Mouse (Mus musculus) cerebellum, postnatal 10 days (tissue): ENCODE data around the gene Ampd1.
"Not testable (repeated sequence)": the region's sequence is repeated elsewhere in the genome, so short reads cannot be mapped to it uniquely, and the experiment has no call there.

Source experiments
- DNase-seq, 2 experiments: peaks; one replicate each; pipeline ENCODE4 v3.0.0; 2021; ENCODE audit warnings: mixed read lengths in 2 of 2

Ampd1 gene

DNA sequence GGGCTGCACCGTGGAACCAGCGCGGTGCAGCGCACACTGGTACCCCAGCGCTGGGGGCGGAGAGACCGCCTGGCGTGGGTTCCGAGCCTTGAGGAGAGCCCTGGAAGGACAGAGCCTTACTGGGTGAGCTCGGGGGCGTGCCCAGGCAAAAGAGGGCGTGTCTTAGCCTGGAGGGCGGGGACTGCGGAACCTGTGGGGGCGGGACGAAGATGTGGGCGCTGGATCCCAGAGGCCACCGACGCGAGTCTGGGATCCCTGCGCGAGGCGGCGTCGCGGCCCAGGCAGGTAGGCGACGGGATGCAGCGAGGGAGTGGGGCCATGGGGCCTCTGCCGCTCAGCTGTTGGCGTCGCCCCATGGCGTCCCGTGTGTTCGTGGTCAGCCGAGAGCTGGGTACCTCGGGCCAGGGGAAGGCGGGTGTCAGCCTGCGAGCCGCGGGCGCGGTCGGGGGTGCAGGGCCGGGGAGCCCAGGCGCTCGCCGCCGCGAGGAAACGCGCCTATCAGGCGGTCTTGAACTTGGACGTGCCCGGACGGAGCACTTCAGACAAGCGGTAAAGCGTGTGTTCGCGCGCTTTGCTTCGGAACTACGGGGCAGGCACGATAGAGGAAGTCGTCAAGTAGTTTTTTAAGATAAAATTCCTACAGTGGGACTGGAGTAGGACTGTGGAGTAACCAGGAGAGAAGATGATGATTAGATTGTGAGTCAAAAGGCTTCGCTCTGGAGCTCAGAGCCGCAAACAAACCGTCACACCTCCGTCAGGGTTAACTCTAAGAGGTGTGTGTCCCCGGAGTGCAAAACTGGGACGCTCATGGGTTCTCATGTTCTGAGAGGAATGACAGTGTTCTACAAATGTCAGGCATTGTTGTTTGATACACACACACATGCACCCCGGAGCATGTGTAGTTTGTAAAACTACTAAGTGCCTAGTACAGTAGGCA, 28.9 kb downstream of the Ampd1 start, which contains the start of gene Dennd2c:
Gene Dennd2c (plus strand): TSS at position 151 of the 937 bp plus-strand sequence.
- peak; percentile 83 to 88 for DNase-seq

DNA sequence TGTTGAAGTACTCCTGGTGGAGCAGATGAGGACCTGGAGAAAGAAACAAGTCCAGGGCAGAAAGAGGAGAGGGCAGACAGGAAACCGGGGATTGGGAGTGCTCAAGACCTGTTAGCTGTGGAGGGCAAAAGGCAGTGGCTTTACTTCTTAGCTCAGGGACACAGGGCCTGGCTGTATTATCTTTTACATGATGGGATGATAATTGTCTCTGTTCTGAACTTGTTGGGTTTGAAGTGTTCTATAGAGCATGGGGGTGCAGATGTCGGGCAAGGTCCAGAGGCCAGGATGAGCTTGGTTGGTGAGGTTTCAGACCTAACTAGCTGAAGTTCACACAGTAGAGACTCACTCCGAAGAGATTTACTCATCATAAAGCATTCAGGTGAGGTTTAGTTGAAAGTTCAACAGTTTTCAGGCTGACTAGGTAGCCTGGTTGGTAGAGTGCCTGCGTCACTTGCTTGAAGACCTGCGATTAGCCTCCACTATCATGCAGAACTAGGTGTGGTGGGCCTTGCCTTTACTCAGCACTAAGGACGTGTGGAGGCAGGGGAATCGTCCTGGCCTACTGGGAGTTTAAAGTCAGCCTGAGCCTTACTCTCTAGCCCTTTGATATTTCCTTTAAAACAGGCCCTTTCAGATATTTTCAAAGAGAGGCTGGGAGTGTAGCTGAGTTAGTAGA, 33.9 kb downstream of the Ampd1 start:
- DNase-seq: no peak

DNA sequence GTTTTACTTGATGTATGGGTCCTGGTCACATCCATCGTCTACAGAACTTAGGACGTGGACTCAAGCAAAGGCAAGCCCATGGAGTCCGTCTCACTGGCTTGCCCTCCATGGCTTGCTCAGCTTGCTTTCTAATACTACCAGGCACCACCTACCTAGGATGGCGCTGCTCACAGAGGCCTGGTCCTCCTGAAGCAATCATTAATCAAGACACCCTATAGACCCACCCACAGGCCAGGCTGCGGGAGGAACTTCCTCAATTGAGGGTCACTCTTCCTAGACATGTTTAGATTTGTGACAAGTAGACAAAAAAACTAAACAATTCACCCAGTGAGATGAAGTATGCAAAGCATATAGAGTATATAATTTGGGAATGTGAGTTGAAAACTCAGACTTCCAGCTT, 38.4 kb downstream of the Ampd1 start:
- no peak for DNase-seq

DNA sequence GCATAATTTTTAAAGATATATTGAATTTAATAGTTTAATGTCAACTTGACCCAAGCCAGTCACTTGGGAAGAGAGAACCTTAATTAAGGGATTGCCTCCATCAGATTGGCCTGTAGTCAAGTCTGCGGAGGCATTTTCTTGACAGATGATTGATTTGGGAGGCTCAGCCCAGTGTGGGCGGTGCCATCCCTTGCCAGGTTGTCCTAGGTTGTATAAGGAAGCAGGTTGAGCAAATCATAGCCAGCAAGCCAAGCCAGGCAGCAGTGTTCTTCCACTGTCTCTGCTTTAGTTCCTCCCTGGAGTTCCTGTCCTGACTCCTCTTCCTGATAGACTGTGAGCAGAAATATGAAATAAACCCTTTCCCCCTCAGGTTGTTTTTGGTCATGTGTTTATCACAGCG, 49.8 kb downstream of the Ampd1 start:
- DNase-seq: no peak

DNA sequence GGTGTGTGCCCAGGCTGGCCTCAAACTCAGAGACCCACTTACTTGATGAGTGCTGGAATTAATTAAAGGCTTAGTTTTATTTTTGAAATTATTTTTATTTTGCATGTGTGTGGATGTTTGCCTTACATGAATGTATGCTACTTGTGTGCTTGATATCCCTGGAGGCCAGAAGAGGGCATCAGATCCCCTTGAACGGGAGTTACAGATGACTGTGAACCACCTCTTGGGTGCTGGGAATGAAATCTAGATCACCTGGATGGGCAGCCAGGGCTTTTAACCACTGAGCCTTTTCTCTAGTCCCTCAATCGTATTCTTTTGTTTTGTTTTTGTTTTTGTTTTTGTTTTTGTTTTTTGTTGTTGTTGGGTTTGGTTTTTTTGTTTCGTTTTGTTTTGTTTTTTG, 52.3 kb downstream of the Ampd1 start:
- DNase-seq: no peak

DNA sequence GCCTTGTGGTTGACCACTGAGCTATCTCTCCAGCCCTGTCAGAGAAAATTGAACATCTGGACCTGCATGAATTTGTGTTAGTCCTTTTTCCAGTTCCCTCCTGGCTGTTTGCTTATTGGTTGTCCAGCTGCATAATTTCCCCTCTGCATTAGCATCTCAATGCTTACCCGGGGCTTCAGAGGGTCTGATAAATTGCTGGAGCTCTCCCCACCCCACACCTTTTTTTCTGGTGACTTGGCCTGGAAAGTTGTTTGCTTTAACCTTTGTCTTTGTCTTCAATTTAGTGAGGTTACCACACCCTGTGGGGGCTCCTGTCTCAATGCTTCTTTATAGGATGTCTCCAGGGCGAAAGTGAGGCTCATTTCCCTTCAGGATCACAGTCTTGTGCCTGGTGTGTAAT, 53.4 kb downstream of the Ampd1 start:
- DNase-seq: no peak

DNA sequence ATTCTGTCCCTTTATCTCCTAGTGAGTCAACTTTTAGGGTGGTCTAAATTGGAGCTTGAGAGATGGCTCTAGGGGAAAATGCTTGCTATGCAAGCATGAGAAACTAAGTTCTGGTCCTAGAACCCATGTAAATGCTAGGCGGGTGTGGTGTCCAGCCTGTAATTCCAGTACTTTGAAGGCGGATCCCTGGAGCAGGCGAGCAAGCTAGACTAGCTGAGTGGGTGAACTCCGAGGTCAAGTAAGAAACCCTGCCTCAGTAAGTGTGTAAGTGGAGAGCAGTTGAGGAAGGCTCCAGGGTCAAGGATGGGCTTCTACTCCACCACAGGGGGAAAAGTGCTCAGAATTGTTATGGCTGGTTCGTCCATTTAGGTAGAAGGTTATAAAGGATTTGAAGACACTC, 53.9 kb downstream of the Ampd1 start:
- no peak for DNase-seq

DNA sequence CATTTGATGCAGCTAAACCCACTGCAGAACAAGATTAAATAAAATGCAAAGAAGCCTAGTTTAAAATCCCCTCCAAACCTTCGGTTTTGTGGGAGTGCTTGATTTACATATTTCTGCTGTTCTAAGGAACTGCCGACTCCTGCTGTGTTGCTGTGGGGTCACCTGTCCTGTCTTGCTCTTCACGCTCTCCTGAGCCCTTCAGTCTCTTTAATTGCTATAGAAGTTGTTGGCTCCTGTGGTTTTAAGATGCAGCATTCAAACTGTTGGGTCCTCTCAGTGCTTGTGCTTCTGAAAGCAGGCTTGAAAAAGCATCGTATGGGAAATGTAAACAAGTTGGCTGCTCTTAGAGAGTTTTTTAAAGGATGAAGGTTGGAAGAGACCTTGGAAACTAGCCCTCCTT, 54.4 kb downstream of the Ampd1 start:
- DNase-seq: no peak

DNA sequence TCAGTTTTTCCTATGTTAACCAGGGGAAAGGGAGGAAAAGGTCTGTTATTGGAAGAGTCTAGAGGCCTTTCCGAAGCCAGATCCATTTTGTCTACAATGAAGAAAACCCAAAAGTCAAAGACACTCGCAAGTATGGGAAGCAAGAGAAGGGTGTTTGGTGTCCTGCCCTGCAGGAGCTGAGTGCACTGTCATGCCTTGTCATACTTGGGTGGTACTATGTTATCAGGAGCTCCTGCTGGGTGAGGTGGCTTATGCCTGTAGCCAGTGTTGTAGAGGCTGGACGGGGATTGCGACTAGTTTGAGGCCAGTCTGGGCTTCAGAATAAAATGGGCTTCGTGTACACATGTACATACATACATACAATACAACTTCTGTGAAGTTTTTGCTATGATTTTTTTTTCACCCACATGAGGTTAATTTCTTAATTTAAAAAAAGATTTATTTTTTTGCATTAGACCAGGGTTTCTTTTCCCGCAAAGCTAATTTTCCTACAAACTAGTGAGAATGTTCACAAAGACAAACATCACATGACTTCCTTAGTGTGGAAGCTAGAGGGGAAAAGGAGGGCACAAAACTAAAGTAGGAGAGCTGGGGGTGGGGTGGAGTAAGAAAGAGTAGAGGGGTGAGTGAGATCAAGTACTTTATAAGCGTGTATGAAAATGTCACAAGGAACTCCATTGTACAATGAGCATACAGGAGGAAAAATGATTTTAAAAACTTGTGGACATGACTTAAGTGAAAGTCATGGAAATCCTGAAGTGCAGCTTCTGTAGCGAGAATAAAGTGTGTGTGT, 55.7 kb downstream of the Ampd1 start:
- DNase-seq: no peak

DNA sequence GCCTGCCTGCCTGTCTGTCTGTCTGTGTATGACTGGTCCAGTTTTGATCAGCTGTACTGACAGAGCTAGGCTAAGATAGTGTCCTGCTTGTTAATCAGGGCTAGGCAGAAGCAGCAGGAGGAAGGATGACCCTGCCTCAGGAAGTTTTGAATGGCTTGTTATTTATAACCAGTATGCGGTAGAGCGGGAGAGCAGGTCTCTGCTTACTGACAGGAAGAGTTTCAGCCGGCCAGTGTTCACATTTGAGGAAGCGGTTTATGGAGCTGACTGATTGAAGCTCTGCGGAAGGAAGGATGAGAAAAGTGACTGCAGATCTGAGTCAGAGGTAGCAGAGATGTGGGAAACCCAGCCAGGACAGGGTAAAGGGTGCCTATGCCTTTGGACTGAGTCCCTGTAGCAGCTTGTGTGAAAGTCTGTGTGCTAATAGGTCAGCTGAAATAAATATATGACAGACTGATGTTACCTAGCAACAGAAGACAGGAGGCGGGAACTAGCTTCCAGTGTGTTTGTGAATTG, 56.5 kb downstream of the Ampd1 start:
- DNase-seq: peak; percentile 20 to 22

DNA sequence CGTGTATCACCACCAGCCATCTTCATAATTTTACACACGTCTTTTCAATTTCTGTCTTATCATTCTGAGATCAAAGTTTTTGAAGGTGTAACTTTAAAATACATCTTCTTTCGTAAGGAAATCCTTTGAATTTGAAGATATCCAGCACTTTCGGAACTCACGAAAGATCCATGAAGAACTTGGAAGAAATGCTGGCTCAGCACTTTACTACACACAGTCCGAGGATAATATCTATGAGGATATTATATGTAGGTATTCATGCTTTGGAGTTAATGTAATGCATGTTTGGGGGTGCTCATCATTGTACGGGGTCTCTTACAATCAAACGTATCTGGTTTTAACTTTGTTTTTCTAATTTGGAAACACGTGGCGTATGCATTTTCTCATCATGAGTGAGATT, 59.3 kb downstream of the Ampd1 start:
- DNase-seq: no peak

DNA sequence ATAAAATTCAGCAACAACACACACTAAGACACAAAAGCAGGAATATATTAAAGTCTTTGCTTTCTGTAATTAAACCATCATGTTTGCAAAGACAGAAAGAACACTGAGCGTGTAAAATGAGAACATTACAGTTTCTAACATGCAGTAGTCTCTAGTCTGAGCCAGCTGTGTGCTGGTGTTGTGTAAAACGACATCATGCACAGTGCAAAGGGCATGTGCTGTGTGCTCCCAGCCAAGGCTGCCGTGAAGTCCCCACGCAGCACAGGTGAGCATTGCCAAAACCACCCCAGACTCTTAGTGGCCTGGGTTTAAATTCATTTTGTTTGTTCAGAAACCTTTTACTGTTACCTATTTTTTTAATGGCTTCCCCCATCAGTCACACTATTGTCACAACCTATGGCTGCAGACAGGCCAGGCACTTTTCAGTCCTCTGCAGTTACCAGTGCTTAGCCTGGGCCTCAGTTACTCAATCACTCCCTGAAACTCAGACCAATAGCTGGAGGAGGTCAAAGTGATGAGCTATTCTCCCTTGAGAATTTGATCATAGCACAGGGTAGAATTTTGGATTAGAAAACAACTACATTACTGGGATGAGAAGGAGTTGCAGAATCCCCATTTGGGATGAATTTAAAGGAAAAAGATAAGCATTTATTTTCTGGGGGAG, 62.7 kb downstream of the Ampd1 start:
- no peak for DNase-seq

DNA sequence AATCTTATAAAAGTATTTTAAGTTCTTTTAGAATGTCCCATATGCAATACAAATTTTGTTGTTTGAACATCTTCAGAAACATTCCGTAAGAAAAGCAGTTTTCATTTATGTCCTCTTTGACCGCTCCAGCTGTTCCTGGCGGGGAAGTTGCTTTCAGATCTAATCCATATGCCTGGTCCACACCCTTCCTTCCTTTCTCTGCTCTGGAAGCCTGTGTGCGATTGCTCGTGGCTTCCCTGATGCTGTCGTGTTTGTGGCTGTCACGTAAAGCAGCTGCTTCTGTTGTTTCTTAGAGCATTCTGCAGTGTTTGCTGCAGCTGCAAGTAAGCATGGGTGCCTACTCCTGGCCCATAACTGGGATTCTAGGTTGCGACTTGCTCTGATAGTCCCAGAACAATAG, 65.2 kb downstream of the Ampd1 start:
- DNase-seq: no peak

DNA sequence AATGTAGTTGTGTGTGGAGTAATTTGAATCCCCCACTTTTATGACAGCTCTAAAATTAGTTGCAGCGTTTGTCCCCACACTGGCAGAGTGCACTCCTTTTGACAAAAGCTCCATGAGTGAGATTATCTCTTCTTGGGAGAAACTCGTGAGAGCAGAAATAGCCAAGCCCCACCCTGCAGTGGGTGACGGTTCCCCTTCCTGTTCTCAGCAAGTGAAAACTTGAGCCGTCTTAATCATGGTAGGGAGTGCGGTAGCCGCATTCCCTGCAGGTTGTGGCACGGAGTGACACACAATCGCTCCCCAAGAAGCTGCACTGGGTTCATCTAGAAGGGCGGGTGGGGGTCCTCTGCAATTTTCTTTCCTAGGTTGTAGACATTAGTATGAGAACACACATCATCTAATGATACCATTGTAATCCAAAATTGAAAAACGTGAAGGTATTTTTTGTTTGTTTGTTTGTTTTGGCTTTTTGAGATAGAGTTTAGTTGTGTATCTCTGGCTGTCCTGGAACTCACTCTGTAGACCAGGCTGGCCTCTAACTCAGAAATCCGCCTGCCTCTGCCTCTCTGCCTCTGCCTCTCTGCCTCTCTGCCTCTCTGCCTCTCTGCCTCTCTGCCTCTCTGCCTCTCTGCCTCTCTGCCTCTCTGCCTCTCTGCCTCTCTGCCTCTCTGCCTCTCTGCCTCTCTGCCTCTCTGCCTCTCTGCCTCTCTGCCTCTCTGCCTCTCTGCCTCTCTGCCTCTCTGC, 66.5 kb downstream of the Ampd1 start:
- not testable (repeated sequence) for DNase-seq

DNA sequence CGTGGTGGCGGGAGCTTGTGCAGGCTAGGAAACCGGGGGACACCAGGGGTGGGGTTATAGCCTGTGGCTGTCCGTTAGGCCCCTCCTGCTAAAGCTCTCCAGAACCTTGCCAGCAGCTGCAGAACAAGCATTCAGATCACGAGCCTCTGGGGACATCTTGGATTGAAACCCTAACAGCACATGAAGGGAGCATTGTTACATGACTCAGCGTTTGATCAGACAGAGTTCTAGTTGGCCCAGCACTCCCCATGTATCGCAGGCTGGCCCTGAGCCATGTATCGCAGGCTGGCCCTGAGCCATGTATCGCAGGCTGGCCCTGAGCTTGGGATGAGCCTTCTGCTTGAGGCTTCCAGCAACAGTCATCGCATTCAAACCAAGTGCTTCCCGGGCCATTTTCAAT, 67.5 kb downstream of the Ampd1 start:
- DNase-seq: peak; percentile 61 to 63

DNA sequence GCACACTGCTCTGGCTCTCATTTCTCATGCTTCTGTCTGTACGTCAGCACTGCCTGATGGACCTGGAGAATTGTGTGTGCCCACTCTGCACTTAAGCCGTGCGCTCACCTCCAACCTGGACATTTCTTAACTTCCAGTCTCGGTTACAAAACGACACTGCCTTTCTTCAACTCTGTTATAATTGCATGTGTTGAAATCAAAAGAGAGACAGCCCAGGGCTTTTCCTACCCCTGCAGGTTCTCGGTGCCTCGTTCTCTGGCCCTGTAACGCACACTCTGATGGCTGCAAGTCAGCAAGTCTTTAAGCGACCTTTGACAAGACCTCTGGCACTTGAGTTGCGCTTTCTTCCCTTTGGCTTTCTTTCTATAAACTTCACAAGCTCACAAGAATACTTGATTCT, 68.6 kb downstream of the Ampd1 start:
- DNase-seq: no peak

DNA sequence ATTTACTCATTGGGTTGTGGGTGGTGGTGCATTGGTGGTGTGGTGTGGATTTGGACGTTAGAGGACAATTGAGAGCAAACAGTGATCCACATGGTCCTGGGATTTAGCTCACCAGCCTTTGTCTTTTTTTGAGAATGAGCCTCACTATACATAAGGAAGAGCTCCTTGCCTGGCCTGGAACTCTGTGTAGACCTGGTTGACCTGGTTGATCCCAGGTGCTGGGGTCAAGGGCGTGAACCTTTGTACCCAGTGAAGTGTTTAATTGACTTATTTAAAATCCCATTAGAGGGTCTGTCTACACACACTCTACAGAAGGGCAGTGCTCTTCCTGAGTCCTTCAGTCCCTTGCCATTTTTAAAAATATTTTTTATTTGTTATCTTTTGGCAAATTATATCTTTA, 71.5 kb downstream of the Ampd1 start:
- DNase-seq: no peak

DNA sequence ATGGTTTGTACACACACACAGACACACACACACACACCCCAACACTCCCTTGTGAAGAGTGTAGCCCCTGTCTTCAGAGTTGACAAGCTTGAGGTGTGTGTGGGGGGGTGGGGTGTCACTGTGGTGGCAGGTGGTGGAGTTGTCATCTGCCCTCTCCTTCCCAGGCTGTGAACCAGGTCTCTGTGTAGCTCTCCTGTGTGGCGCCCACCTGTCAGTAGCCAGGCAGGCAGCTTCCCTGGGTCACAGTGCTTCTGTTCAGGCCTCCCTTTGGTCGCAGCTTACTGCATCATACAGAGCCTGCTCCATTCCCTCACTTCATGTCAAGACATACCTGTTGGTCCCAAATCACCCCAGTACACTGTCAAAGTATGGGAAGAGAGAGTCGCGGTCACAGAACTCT, 72.0 kb downstream of the Ampd1 start:
- peak; percentile 15 to 27 for DNase-seq

DNA sequence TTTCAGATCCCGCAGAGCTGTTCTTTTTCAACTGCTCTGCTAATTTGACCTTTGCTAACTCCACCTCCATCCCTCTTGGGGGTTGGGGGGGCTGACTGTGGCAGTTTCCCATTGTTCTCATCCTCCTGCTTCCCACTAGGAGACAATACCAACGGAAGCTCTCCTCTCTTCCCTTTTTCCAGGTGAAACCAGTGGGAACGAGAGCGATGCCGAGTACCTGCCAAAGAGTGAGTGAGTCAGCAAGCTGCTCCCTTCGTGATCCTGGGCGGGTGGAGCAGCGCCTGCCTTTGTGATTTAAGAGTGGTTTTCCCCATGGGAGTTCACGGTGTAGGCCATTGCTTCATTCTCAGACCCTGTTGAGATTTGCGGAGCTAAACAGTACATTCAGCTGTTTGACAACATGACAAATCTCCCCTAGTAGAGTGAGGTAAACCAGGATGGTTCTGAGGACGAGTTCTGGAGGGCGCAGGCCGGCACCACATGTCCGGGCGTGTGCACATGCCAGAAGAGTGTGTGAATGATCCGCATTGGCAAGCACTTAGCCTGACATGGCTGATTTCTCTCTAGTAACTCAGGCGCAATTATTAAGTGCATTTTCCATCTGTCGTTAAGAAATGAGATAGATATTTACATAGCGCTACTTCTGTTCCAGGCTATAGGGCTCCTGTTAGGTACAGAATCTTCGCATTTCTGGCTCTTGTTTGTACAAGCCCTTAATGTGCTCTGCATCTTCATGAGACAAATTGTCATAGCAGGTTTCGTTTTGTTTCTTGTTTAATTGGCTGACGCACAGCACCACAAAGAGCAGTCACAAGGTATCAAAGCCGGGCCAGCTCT, 72.7 kb downstream of the Ampd1 start:
- peak; percentile 46 to 47 for DNase-seq

DNA sequence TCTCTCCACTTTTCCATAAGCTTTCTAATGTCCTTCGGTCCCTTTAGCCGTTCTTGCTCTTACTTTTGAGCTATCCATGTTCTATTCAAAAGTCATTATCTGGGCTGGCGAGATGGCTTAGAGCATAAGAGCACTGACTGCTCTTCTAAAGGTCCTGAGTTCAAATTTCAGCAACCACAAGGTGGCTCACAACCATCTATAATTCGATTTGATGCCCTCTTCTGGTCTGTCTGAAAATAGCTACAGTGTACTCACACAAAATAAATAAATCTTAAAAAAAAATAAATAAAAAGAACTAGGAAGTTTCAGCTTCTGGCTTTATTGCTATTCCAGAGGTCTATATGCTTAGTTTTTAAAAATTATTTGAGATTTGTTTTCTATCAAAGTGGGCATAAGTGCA, 74.0 kb downstream of the Ampd1 start:
- DNase-seq: no peak

DNA sequence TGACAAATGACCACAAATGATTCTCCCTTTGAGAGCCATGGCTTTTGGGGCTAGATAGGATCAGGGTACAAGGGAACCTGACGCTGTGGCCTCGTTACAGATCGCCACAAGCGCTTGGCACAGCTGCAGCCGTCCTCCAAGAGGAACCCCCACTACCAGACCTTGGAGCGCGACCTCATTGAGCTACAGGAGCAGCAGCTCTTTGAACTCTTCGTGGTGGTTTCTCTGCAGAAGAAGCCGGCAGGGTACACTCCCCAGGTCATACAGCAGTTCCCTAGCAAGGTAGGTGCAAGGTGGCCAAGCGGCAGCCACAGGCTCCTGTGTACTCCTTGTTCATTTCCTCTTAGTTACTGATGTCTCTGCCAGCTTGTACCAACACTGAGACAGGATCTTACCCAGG, 75.1 kb downstream of the Ampd1 start:
- DNase-seq: no peak
